Mouse (Mus musculus): ENCODE measurements around the gene Eif3f. TPM values are rescaled to one million over a fixed set of nuclear protein-coding genes. Genes with fewer than 3 reads are reported as not detected.

Eif3f gene
- polyA plus RNA-seq, 1 experiment from 2014 or later: 95.4 TPM

DNA sequence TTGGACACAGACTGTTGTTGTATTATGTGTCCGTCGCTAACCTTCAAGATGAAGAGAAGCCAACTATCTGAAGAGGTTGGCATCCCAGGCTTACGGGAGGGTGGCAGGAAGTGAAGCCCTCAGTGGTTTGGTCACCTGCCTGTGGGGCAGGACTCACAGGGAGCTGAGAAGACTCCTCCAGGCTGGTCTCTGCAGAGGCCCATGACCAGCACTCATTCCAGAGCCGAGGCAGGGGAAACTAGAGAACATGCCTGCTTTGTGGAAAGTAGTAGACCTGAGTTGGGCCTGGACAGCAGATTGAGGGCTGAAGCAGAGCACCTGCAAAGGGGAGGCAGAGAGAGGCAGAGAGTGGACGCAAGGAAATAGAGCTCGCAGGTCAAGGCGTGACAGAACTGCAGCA is 1.2 kb downstream of the Eif3f start:
- H3K36me3 ChIP-seq (ENCODE audit: control insufficient read depth, insufficient read depth, low read length): peaks cover 9% of the 10 kb centered on the region
- H3K27me3 ChIP-seq (ENCODE audit: control insufficient read depth, insufficient read depth, low read length): no peaks in the 10 kb centered on the region
- 0 out of 2 replicates have a peak, but pooled peaks cover 7% of the 10 kb centered on the region for H3K4me1 ChIP-seq (ENCODE audit: control insufficient read depth, insufficient read depth, low read length)
- no peak for DNase-seq (ENCODE audit: low spot score)
- no peak overlapping the region for H3K9ac ChIP-seq (ENCODE audit: low read length)
- H3K27ac ChIP-seq (ENCODE audit: low read depth, low read length): no peak overlapping the region
- H3K4me3 ChIP-seq (ENCODE audit: low read depth, low read length): peak overlapping the region; percentile 93
- WGBS: 86% methylated on average over 7 of the region's 7 CpGs
- no peak for ATAC-seq (ENCODE audit: insufficient read depth, low FRiP score, low TSS enrichment)
- H3K9me3 ChIP-seq (ENCODE audit: control insufficient read depth, low read length): no peaks in the 10 kb centered on the region
- peak overlapping the region; percentile 72 for H3K4me2 ChIP-seq (ENCODE audit: low read depth)

DNA sequence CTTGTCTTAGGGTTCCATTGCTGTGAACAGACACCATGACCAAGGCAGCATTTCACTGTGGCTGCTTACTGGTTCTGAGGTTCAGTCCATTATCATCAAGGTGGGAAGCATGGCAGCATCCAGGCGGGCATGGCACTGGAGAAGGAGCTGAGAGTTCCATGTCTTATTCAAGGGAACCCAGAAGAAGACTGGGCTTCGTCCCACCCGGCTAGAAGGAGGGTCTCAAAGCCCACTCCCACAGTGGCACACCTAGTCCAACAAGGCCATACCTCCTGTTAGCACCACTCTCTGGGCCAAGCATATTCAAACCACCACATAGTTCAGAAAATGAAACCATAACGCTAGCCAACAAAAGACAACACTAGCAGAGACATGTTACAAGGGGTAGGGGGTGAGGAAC is 2.4 kb downstream of the Eif3f start:
- Histone ChIP-seq H3K4me3 (ENCODE audit: low read depth, low read length) (no peak overlapping the region), H3K36me3 (ENCODE audit: control insufficient read depth, insufficient read depth, low read length) (peaks cover 16% of the 10 kb centered on the region), H3K4me2 (ENCODE audit: low read depth) (no peak overlapping the region), H3K9me3 (ENCODE audit: control insufficient read depth, low read length) (no peaks in the 10 kb centered on the region), H3K4me1 (ENCODE audit: control insufficient read depth, insufficient read depth, low read length) (0 out of 2 replicates have a peak, but pooled peaks cover 7% of the 10 kb centered on the region), H3K9ac (ENCODE audit: low read length) (no peak overlapping the region), H3K27ac (ENCODE audit: low read depth, low read length) (no peak overlapping the region), H3K27me3 (ENCODE audit: control insufficient read depth, insufficient read depth, low read length) (no peaks in the 10 kb centered on the region)
- WGBS: 93% methylated on average over 4 of the region's 4 CpGs
- DNase-seq (ENCODE audit: low spot score) (no peak), ATAC-seq (ENCODE audit: insufficient read depth, low FRiP score, low TSS enrichment) (no peak)

DNA sequence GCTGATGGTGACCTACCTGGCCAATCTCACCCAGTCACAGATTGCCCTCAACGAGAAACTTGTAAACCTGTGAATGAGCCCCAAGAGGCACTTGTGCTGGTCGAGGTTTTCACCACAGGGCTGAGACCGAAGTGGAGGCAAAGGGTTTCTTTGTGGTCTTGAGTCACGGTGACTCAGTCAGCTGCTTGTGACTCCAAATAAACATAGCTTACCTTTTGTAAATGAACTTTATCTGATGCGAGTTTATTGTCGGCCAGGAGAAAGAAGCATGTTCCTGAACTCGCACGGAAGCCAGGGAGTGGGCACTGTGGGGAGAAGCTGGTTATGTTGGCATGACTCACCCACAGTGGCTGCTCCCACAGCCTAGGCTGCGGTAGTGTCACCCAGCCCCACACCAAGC is 7.2 kb downstream of the Eif3f start:
- Histone ChIP-seq H3K9ac (ENCODE audit: low read length) (no peak overlapping the region), H3K9me3 (ENCODE audit: control insufficient read depth, low read length) (no peaks in the 10 kb centered on the region), H3K27ac (ENCODE audit: low read depth, low read length) (no peak overlapping the region), H3K4me1 (ENCODE audit: control insufficient read depth, insufficient read depth, low read length) (no peaks in the 10 kb centered on the region), H3K4me2 (ENCODE audit: low read depth) (no peak overlapping the region), H3K36me3 (ENCODE audit: control insufficient read depth, insufficient read depth, low read length) (peaks cover 16% of the 10 kb centered on the region), H3K27me3 (ENCODE audit: control insufficient read depth, insufficient read depth, low read length) (no peaks in the 10 kb centered on the region), H3K4me3 (ENCODE audit: low read depth, low read length) (no peak overlapping the region)
- DNase-seq (ENCODE audit: low spot score) (no peak), ATAC-seq (ENCODE audit: insufficient read depth, low FRiP score, low TSS enrichment) (no peak)
- 93% methylated on average over 9 of the region's 9 CpGs for WGBS

DNA sequence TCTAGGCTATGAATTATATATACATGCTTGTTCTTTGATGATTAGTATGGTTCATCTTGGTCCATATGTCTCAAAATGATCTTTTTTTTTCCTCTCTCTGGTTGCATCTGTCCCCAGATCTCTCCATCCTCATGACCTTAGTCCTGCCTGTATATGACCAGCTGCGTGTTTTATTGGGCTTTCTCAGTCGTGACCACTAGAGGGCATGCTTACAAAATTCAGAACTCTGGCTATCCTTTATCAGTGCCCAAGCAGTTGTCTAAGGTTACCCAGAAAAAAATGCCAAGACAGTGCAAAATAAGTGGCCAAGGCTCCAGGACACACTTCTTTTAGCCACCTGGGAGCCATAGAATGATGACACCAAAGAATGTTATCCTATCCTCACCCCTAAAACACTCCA is 9.8 kb downstream of the Eif3f start:
- H3K9ac ChIP-seq (ENCODE audit: low read length): no peak overlapping the region
- DNase-seq (ENCODE audit: low spot score): peak; percentile 63
- H3K4me1 ChIP-seq (ENCODE audit: control insufficient read depth, insufficient read depth, low read length): no peaks in the 10 kb centered on the region
- 0 out of 2 replicates have a peak, but pooled peaks cover under 1% of the 10 kb centered on the region for H3K27me3 ChIP-seq (ENCODE audit: control insufficient read depth, insufficient read depth, low read length)
- no peak overlapping the region for H3K4me2 ChIP-seq (ENCODE audit: low read depth)
- H3K36me3 ChIP-seq (ENCODE audit: control insufficient read depth, insufficient read depth, low read length): peaks cover 14% of the 10 kb centered on the region
- peak; percentile 52; the same call in 1 of the 2 replicates for ATAC-seq (ENCODE audit: insufficient read depth, low FRiP score, low TSS enrichment)
- 6% methylated on average over 2 of the region's 2 CpGs for WGBS
- no peaks in the 10 kb centered on the region for H3K9me3 ChIP-seq (ENCODE audit: control insufficient read depth, low read length)
- H3K27ac ChIP-seq (ENCODE audit: low read depth, low read length): no peak overlapping the region
- H3K4me3 ChIP-seq (ENCODE audit: low read depth, low read length): no peak overlapping the region

DNA sequence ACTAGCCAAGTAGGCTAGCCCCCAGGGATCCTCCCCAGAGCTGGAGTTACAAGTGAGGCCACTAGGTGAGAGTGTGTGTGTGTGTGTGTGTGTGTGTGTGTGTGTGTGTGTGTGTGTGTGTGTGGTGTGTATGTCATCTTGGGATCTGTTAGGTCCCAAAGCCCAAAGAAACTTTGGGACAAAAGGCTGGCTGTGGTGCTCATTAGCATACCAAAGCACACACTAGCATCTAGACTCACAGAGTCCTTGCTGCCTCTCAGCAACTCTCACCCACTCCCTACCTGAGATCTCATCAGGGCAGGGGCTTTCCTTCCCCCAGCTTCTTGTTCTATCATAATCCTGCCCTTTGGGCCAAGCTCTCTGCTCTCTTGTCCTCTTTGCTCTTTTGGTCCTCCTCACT is 14.4 kb downstream of the Eif3f start:
- H3K27me3 ChIP-seq (ENCODE audit: control insufficient read depth, insufficient read depth, low read length): peaks cover 34% of the 10 kb centered on the region
- peaks cover 3% of the 10 kb centered on the region; the same call in 1 of the 2 replicates for H3K4me1 ChIP-seq (ENCODE audit: control insufficient read depth, insufficient read depth, low read length)
- H3K4me3 ChIP-seq (ENCODE audit: low read depth, low read length): no peak overlapping the region
- H3K9me3 ChIP-seq (ENCODE audit: control insufficient read depth, low read length): no peaks in the 10 kb centered on the region
- ATAC-seq (ENCODE audit: insufficient read depth, low FRiP score, low TSS enrichment): no peak
- DNase-seq (ENCODE audit: low spot score): no peak
- no peak overlapping the region for H3K9ac ChIP-seq (ENCODE audit: low read length)
- H3K36me3 ChIP-seq (ENCODE audit: control insufficient read depth, insufficient read depth, low read length): no peaks in the 10 kb centered on the region
- no peak overlapping the region for H3K4me2 ChIP-seq (ENCODE audit: low read depth)
- H3K27ac ChIP-seq (ENCODE audit: low read depth, low read length): no peak overlapping the region

DNA sequence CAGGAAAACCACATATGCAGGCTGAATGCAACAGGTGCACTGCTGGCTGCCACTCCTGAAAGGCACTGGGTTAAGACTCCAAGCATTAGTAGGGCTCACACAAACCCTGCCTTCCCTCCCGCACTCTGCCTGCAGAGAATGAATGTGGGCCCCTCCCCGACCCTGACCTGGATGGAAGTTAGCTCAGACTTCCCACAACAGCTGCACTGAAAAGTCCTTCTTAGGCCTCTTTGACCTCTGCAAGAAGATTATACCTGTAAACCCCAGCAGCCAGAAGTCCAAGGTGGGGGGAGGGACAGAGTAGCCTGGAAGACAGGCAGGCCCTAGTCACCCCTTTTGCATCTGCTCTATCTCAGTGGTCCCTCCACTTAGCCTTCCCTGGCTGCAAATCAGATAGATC is 15.1 kb downstream of the Eif3f start:
- no peak overlapping the region for H3K4me3 ChIP-seq (ENCODE audit: low read depth, low read length)
- H3K4me1 ChIP-seq (ENCODE audit: control insufficient read depth, insufficient read depth, low read length): peaks cover 3% of the 10 kb centered on the region; the same call in 1 of the 2 replicates
- H3K9ac ChIP-seq (ENCODE audit: low read length): no peak overlapping the region
- no peaks in the 10 kb centered on the region for H3K9me3 ChIP-seq (ENCODE audit: control insufficient read depth, low read length)
- DNase-seq (ENCODE audit: low spot score) (no peak), ATAC-seq (ENCODE audit: insufficient read depth, low FRiP score, low TSS enrichment) (no peak)
- peaks cover 34% of the 10 kb centered on the region for H3K27me3 ChIP-seq (ENCODE audit: control insufficient read depth, insufficient read depth, low read length)
- no peak overlapping the region for H3K27ac ChIP-seq (ENCODE audit: low read depth, low read length)
- H3K4me2 ChIP-seq (ENCODE audit: low read depth): no peak overlapping the region
- 42% methylated on average over 2 of the region's 2 CpGs for WGBS
- no peaks in the 10 kb centered on the region for H3K36me3 ChIP-seq (ENCODE audit: control insufficient read depth, insufficient read depth, low read length)

DNA sequence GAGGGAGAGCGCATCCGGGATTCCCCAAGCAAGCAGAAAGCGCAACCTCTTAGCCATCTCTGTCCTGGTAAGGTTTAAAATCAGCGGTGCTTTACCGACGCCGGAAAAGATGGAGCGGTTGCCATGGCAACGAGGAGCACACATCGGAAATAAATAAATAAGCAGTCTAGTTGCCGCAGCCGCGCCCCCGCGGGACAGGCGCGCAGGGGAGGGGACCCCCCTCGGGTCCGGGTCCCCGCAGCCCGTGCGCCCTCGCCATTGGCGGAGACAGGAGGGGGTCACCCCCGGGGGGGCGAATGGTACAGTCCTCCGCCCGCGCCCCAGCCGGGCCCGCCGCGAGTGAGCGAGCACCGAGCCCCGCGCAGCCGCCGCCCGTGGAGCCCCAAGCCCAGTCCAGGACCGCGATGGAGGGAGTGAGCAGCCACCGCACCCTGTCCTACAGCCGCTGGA is 16.1 kb downstream of the Eif3f start, which contains the start of gene Tub:
Gene Tub, plus strand, starts transcription at position 27 of the 450 bp plus-strand sequence.
- 1% methylated on average over 44 of the region's 44 CpGs for WGBS
- H3K36me3 ChIP-seq (ENCODE audit: control insufficient read depth, insufficient read depth, low read length): no peaks in the 10 kb centered on the region
- ATAC-seq (ENCODE audit: insufficient read depth, low FRiP score, low TSS enrichment) (peak; percentile 79), DNase-seq (ENCODE audit: low spot score) (peak; percentile 72)
- H3K27ac ChIP-seq (ENCODE audit: low read depth, low read length): no peak within 1 kb of the TSS
- H3K9ac ChIP-seq (ENCODE audit: low read length): peak within 1 kb of the TSS; percentile 45
- peak within 1 kb of the TSS; percentile 50 for H3K4me3 ChIP-seq (ENCODE audit: low read depth, low read length)
- peaks cover 3% of the 10 kb centered on the region; the same call in 1 of the 2 replicates for H3K4me1 ChIP-seq (ENCODE audit: control insufficient read depth, insufficient read depth, low read length)
- peaks cover 34% of the 10 kb centered on the region for H3K27me3 ChIP-seq (ENCODE audit: control insufficient read depth, insufficient read depth, low read length)
- no peaks in the 10 kb centered on the region for H3K9me3 ChIP-seq (ENCODE audit: control insufficient read depth, low read length)
- peak within 1 kb of the TSS; percentile 85 for H3K4me2 ChIP-seq (ENCODE audit: low read depth)

DNA sequence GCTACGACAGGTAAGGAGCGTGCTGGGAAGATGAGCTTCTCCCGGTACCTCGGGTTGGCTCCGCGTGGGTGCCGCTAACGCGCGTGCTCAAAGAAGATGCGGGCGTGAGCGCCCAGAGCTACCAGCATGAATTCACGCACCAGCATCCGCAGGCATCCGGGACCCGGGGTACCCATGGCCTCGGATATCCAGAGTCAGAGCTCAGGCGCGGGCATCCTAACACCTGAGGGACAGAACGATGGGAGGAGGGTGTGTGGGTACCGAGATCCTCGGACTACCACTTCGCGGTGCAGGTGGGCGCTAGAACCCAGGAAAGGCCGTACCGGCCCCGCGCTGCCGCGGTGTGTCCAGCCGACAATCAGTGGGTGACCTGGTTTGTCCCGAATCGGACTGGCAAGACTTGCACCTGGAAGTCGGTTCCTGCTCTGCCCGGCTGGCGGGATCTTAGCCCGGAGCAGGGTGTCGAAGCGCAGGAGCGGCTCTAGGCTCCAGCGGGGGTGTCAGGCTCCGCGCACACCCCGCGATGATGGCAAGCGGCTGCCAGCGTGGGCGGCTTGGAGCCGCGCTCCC is 16.6 kb downstream of the Eif3f start:
- H3K27ac ChIP-seq (ENCODE audit: low read depth, low read length): no peak overlapping the region
- DNase-seq (ENCODE audit: low spot score) (peak; percentile 50), ATAC-seq (ENCODE audit: insufficient read depth, low FRiP score, low TSS enrichment) (peak; percentile 42; the same call in 1 of the 2 replicates)
- H3K9me3 ChIP-seq (ENCODE audit: control insufficient read depth, low read length): no peaks in the 10 kb centered on the region
- WGBS: under 1% methylated on average over 52 of the region's 52 CpGs
- H3K4me3 ChIP-seq (ENCODE audit: low read depth, low read length): peak overlapping the region; percentile 50
- H3K36me3 ChIP-seq (ENCODE audit: control insufficient read depth, insufficient read depth, low read length): no peaks in the 10 kb centered on the region
- peaks cover 34% of the 10 kb centered on the region for H3K27me3 ChIP-seq (ENCODE audit: control insufficient read depth, insufficient read depth, low read length)
- H3K9ac ChIP-seq (ENCODE audit: low read length): peak overlapping the region; percentile 45
- peak overlapping the region; percentile 85 for H3K4me2 ChIP-seq (ENCODE audit: low read depth)
- peaks cover 3% of the 10 kb centered on the region; the same call in 1 of the 2 replicates for H3K4me1 ChIP-seq (ENCODE audit: control insufficient read depth, insufficient read depth, low read length)

DNA sequence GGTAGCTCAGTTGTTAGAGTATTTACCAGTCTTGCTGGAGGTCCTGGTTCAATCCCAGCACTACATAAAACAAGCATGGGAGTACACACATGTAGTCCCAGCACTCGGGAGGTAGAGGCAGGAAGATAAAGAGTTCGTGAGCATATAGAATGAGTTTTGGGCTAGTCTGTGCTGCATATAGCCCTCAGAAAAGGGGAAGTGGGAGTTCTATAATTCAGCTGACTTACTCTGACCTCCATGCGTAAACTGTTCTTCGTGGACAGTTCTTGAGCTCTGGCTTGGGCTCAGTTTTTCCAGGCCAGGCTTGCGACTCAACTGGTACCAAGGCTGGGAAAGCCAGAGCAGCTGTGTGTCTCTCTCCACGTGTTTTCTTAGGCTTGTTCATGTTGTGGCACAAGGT is 18.6 kb downstream of the Eif3f start:
- H3K9me3 ChIP-seq (ENCODE audit: control insufficient read depth, low read length): no peaks in the 10 kb centered on the region
- no peak overlapping the region for H3K4me3 ChIP-seq (ENCODE audit: low read depth, low read length)
- 89% methylated on average over 6 of the region's 6 CpGs for WGBS
- no peak overlapping the region for H3K4me2 ChIP-seq (ENCODE audit: low read depth)
- no peak for ATAC-seq (ENCODE audit: insufficient read depth, low FRiP score, low TSS enrichment)
- H3K27ac ChIP-seq (ENCODE audit: low read depth, low read length): no peak overlapping the region
- H3K4me1 ChIP-seq (ENCODE audit: control insufficient read depth, insufficient read depth, low read length): peaks cover 3% of the 10 kb centered on the region; the same call in 1 of the 2 replicates
- H3K27me3 ChIP-seq (ENCODE audit: control insufficient read depth, insufficient read depth, low read length): peaks cover 34% of the 10 kb centered on the region
- no peaks in the 10 kb centered on the region for H3K36me3 ChIP-seq (ENCODE audit: control insufficient read depth, insufficient read depth, low read length)
- DNase-seq (ENCODE audit: low spot score): no peak
- no peak overlapping the region for H3K9ac ChIP-seq (ENCODE audit: low read length)
